Mouse (Mus musculus): ENCODE results near the gene Tns3. TPM values are rescaled to one million over a fixed set of nuclear protein-coding genes. Genes with fewer than 3 reads are reported as not detected.
"Not testable (repeated sequence)": the region's sequence is repeated elsewhere in the genome, so short reads cannot be mapped to it uniquely, and the experiment has no call there.

Gene Tns3
- total RNA-seq, 1 experiment from 2014 or later = 5.8 TPM

- no peak for ATAC-seq (ENCODE audit: extremely low read depth, insufficient number of reproducible peaks, low FRiP score, poor library complexity, severe bottlenecking)
These were observed 107.3 kb downstream of the Tns3 start for GRCm38 (mm10) chr11:8557006-8557405.

- no peak for ATAC-seq (ENCODE audit: extremely low read depth, insufficient number of reproducible peaks, low FRiP score, poor library complexity, severe bottlenecking)
These were observed 112.6 kb downstream of the Tns3 start for GRCm38 (mm10) chr11:8551710-8552109.

- no peak for ATAC-seq (ENCODE audit: extremely low read depth, insufficient number of reproducible peaks, low FRiP score, poor library complexity, severe bottlenecking)
These were observed 116.7 kb downstream of the Tns3 start for GRCm38 (mm10) chr11:8547661-8548060.

- peak; percentile 61 for ATAC-seq (ENCODE audit: extremely low read depth, insufficient number of reproducible peaks, low FRiP score, poor library complexity, severe bottlenecking)
These were observed 118.5 kb downstream of the Tns3 start for GRCm38 (mm10) chr11:8545798-8546197.

GRCm38 (mm10) chr11:8544355-8544754, 120.0 kb downstream of the Tns3 start:
- ATAC-seq (ENCODE audit: extremely low read depth, insufficient number of reproducible peaks, low FRiP score, poor library complexity, severe bottlenecking) = no peak

GRCm38 (mm10) chr11:8541222-8541815, 123.0 kb downstream of the Tns3 start:
- ATAC-seq (ENCODE audit: extremely low read depth, insufficient number of reproducible peaks, low FRiP score, poor library complexity, severe bottlenecking) = no peak

GRCm38 (mm10) chr11:8539593-8540265, 124.6 kb downstream of the Tns3 start:
- no peak for ATAC-seq (ENCODE audit: extremely low read depth, insufficient number of reproducible peaks, low FRiP score, poor library complexity, severe bottlenecking)

GRCm38 (mm10) chr11:8537013-8537614, 127.2 kb downstream of the Tns3 start:
- no peak for ATAC-seq (ENCODE audit: extremely low read depth, insufficient number of reproducible peaks, low FRiP score, poor library complexity, severe bottlenecking)

GRCm38 (mm10) chr11:8534893-8535292, 129.4 kb downstream of the Tns3 start:
- ATAC-seq (ENCODE audit: extremely low read depth, insufficient number of reproducible peaks, low FRiP score, poor library complexity, severe bottlenecking) = peak; percentile 85

- ATAC-seq (ENCODE audit: extremely low read depth, insufficient number of reproducible peaks, low FRiP score, poor library complexity, severe bottlenecking) = not testable (repeated sequence)
These were observed 131.6 kb downstream of the Tns3 start for GRCm38 (mm10) chr11:8532771-8533170.

- ATAC-seq (ENCODE audit: extremely low read depth, insufficient number of reproducible peaks, low FRiP score, poor library complexity, severe bottlenecking) = no peak
These were observed 132.1 kb downstream of the Tns3 start for GRCm38 (mm10) chr11:8532112-8532747.

- no peak for ATAC-seq (ENCODE audit: extremely low read depth, insufficient number of reproducible peaks, low FRiP score, poor library complexity, severe bottlenecking)
These were observed 133.8 kb downstream of the Tns3 start for GRCm38 (mm10) chr11:8530506-8530905.

- ATAC-seq (ENCODE audit: extremely low read depth, insufficient number of reproducible peaks, low FRiP score, poor library complexity, severe bottlenecking) = no peak
These were observed 134.3 kb downstream of the Tns3 start for GRCm38 (mm10) chr11:8530036-8530435.

GRCm38 (mm10) chr11:8525463-8526145, 138.7 kb downstream of the Tns3 start:
- ATAC-seq (ENCODE audit: extremely low read depth, insufficient number of reproducible peaks, low FRiP score, poor library complexity, severe bottlenecking) = no peak

GRCm38 (mm10) chr11:8523344-8524126, 140.8 kb downstream of the Tns3 start:
- ATAC-seq (ENCODE audit: extremely low read depth, insufficient number of reproducible peaks, low FRiP score, poor library complexity, severe bottlenecking) = 0 out of 2 replicates have a peak, but pooled peaks have one; percentile 27

GRCm38 (mm10) chr11:8513359-8514253, 150.7 kb downstream of the Tns3 start:
- no peak for ATAC-seq (ENCODE audit: extremely low read depth, insufficient number of reproducible peaks, low FRiP score, poor library complexity, severe bottlenecking)

- no peak for ATAC-seq (ENCODE audit: extremely low read depth, insufficient number of reproducible peaks, low FRiP score, poor library complexity, severe bottlenecking)
These were observed 154.0 kb downstream of the Tns3 start for GRCm38 (mm10) chr11:8510294-8510693.

- no peak for ATAC-seq (ENCODE audit: extremely low read depth, insufficient number of reproducible peaks, low FRiP score, poor library complexity, severe bottlenecking)
These were observed 154.7 kb downstream of the Tns3 start for GRCm38 (mm10) chr11:8509614-8510013.

Measured in neutrophil, adult 5-6 weeks (primary cell).